Mouse (Mus musculus): ENCODE measurements around the gene Ednra.

Ednra gene

GRCm38 (mm10) chr8:77640093-77640839 lies 84.0 kb downstream of the Ednra start:
- no peak for DNase-seq (ENCODE audit: low spot score)

- no peak for DNase-seq (ENCODE audit: low spot score)
These were observed 86.7 kb downstream of the Ednra start for GRCm38 (mm10) chr8:77637593-77637992.

GRCm38 (mm10) chr8:77634035-77634434 lies 90.2 kb downstream of the Ednra start:
- no peak for DNase-seq (ENCODE audit: low spot score)

GRCm38 (mm10) chr8:77633211-77633610 lies 91.1 kb downstream of the Ednra start:
- DNase-seq (ENCODE audit: low spot score): no peak

GRCm38 (mm10) chr8:77630691-77631090 lies 93.6 kb downstream of the Ednra start:
- no peak for DNase-seq (ENCODE audit: low spot score)

GRCm38 (mm10) chr8:77629858-77630537 lies 94.3 kb downstream of the Ednra start:
- peak; percentile 69 for DNase-seq (ENCODE audit: low spot score)

- DNase-seq (ENCODE audit: low spot score): no peak
These were observed 100.5 kb downstream of the Ednra start for GRCm38 (mm10) chr8:77623677-77624209.

- DNase-seq (ENCODE audit: low spot score): peak; percentile 66
These were observed 106.3 kb downstream of the Ednra start for GRCm38 (mm10) chr8:77617916-77618315.

Measured in MN1 (cell line).